Mouse (Mus musculus) lung, postnatal 0 days (tissue): ENCODE measurements around the gene Tbc1d1.

ENCODE experiments used
- CTCF ChIP-seq: IDR thresholded peaks from 2 replicates; pipeline ENCODE4 v1.5.1; 2016; ENCODE audit warnings: antibody characterized with exemption, mild to moderate bottlenecking
- EP300 ChIP-seq: IDR thresholded peaks from 2 replicates; pipeline ENCODE4 v1.6.1; 2016; ENCODE audit warnings: antibody characterized with exemption, mild to moderate bottlenecking, control low read depth

DNA sequence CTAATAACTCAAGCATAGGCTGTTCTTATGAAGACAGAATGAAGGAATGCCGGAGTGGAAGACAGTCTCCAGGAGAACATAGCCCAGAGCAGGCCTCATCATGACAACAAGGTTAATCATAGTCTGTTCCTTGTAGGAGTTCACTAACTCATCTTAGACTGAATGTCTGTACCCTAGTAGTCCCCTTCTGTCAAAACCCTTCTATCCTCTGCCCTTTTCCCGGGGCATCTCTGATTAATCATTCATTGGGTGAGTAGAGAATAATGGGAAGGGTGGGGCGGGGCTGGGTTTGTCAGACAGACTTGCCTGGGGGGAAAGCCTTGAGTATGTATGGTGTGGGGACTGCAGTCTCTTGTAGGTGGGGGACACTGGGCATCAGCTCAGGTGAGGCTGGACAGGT, 79.1 kb downstream of the Tbc1d1 start:
- TF ChIP-seq CTCF (no peak), EP300 (no peak)
